Mouse (Mus musculus) erythroblast, embryonic 14.5 days (primary cell): ENCODE data around the gene Ccdc114.

Experiments
- GATA1 ChIP-seq: IDR thresholded peaks from 2 replicates; pipeline ENCODE4 v1.6.1; 2012; ENCODE audit warnings: low read length, inconsistent platforms, mixed read lengths
- TAL1 ChIP-seq: IDR thresholded peaks from 3 replicates; pipeline ENCODE4 v1.6.1; 2012; ENCODE audit warnings: low read length, inconsistent platforms, mixed read lengths

DNA sequence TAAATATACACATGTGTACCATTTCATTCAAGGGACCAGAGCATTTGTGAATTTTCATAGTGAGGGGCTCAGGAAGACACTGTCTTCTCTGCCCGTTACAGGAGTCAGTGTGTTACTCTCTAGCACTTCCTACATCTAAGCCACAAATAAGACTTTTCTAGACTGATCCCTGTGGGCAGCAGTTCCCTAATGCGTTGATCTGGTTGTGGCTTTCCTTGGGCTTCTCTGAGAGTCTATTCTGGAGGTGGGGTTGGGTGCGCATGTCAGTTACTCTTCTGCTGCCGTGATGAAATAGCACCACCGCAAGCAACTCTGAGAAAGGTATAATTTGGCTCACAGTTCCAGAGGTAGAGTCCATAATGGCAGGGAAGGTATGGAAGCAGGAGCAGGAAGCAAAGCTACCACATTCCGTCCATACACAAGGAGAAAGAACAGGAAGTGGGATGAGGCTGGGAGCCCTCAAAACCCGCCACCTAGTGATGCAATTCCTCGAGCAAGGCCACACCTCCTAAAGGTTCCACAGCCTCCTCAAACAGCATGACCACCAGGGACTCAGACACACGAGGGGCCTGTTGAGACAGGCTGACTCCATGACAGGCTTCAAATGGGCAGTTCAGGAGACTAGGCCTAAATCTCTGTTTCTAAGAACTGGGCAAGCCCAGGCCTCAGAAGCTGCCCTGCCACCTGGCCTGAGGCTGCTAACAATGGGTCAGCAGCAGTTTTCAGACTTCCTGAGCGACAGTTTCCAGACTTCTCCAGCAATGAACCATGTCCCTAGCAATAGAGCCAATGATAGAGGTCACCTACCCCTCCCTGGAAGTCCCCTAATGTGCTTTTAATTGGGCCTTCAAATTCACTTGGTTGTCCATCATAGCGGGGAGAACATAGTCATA is 48.2 kb downstream of the Ccdc114 start:
- no peak for TF ChIP-seq GATA1
- no peak for TF ChIP-seq TAL1
